Mouse (Mus musculus) naive thymus-derived CD4-positive, alpha-beta T cell, adult 5 months (primary cell): ENCODE data around the gene Klk10. TPM values are rescaled to one million over a fixed set of nuclear protein-coding genes. Genes with fewer than 3 reads are reported as not detected.

Experiments used
- polyA plus RNA-seq: library from polyadenylated mRNA; unstranded; fragments of 100-300 nt; shearing (Covaris generic); gene quantifications from one replicate; pipeline ENCODE4 v1.2.1, GENCODE M21; 2017

The Klk10 gene
- not detected for polyA plus RNA-seq

GRCm38 (mm10) chr7:43780746-43781145, at the start of gene Klk10:
Klk10 (plus strand) TSS chr7:43781035.

GRCm38 (mm10) chr7:43768597-43768996, 12.2 kb upstream of the Klk10 start, which contains the start of gene Klk12:
Klk12 (plus strand) TSS chr7:43768897.

GRCm38 (mm10) chr7:43774364-43774763, 6.5 kb upstream of the Klk10 start, which contains the start of gene Klk11:
Klk11 (plus strand) TSS chr7:43774604.

GRCm38 (mm10) chr7:43791591-43791990, 10.8 kb downstream of the Klk10 start, which contains the start of gene Klk9:
Klk9 (plus strand) TSS chr7:43791891.

GRCm38 (mm10) chr7:43797333-43797769, 16.5 kb downstream of the Klk10 start, which contains the start of gene Klk8:
Klk8 (plus strand) TSS chr7:43797577.

GRCm38 (mm10) chr7:43810994-43811393, 30.2 kb downstream of the Klk10 start, which contains the start of gene Klk7:
Klk7 (plus strand) TSS chr7:43811294.

GRCm38 (mm10) chr7:43824199-43824598, 43.4 kb downstream of the Klk10 start, which contains the start of gene Klk6:
Klk6 (plus strand) TSS chr7:43824499.

Other genes starting within 250 kb of the Klk10 start
- not detected for gene Cd33, start 236.6 kb upstream of the Klk10 start, polyA plus RNA-seq
- gene Zfp658, start 218.8 kb upstream of the Klk10 start, polyA plus RNA-seq = 4.4 TPM
- gene Zfp719, start 201.4 kb upstream of the Klk10 start, polyA plus RNA-seq = 4.4 TPM
- not detected for gene Zfp819, start 173.9 kb upstream of the Klk10 start, polyA plus RNA-seq
- gene Ceacam18, start 146.3 kb upstream of the Klk10 start, polyA plus RNA-seq = not detected
- gene Siglece, start 120.9 kb upstream of the Klk10 start, polyA plus RNA-seq = 0.50 TPM
- 6.1 TPM for gene Ctu1, start 109.0 kb upstream of the Klk10 start, polyA plus RNA-seq
- gene Klk14, start 90.6 kb upstream of the Klk10 start, polyA plus RNA-seq = not detected
- gene Klk13, start 68.5 kb upstream of the Klk10 start, polyA plus RNA-seq = not detected
- gene Klk12, start 12.1 kb upstream of the Klk10 start, polyA plus RNA-seq = not detected
- not detected for gene Klk11, start 6.4 kb upstream of the Klk10 start, polyA plus RNA-seq
- not detected for gene Klk9, start 10.9 kb downstream of the Klk10 start, polyA plus RNA-seq
- 69.3 TPM for gene Klk8, start 16.5 kb downstream of the Klk10 start, polyA plus RNA-seq
- not detected for gene Klk7, start 30.3 kb downstream of the Klk10 start, polyA plus RNA-seq
- not detected for gene Klk6, start 43.5 kb downstream of the Klk10 start, polyA plus RNA-seq
- not detected for gene Klk5, start 60.9 kb downstream of the Klk10 start, polyA plus RNA-seq
- not detected for gene Klk4, start 100.1 kb downstream of the Klk10 start, polyA plus RNA-seq
- gene Klk15, start 152.7 kb downstream of the Klk10 start, polyA plus RNA-seq = not detected
- gene Klk1b8, start 169.6 kb downstream of the Klk10 start, polyA plus RNA-seq = not detected
- not detected for gene Klk1b1, start 185.7 kb downstream of the Klk10 start, polyA plus RNA-seq
- gene Klk1b9, start 195.0 kb downstream of the Klk10 start, polyA plus RNA-seq = not detected
- not detected for gene Klk1b11, start 214.8 kb downstream of the Klk10 start, polyA plus RNA-seq
- not detected for gene Klk1b26, start 231.1 kb downstream of the Klk10 start, polyA plus RNA-seq